Mouse (Mus musculus): Measurements from ENCODE around the gene Sh3bp5l. TPM values are rescaled to one million over a fixed set of nuclear protein-coding genes. Genes with fewer than 3 reads are reported as not detected.
A peak's percentile ranks its signal among the peaks of the same experiment; 100 is the strongest.

Sh3bp5l gene
- total RNA-seq (2012; rRNA removed), result 27.3 and 31.7 TPM in 2 replicates
- polyA plus RNA-seq (2012; ENCODE audit: insufficient read depth in 1 of 2, insufficient read length in 2 of 2, low read depth in 1 of 2, low replicate concordance in 2 of 2, missing spikeins in 1 of 2), result 10 to 100 TPM in 1 of 2 experiments, not detected in 1; 32.8 TPM

GRCm38 (mm10) chr11:58330276-58331148 is at the start of gene Sh3bp5l, which contains the start of gene Zfp672:
Gene Sh3bp5l, plus strand, starts transcription at chr11:58330724.
Gene Zfp672, minus strand, starts transcription at chr11:58330339.
- Histone ChIP-seq H3K9ac (ENCODE audit: control insufficient read depth, low read depth, low read length, poor library complexity, severe bottlenecking) (peak within 1 kb of the TSS; percentile 90), H3K27me3 (ENCODE audit: control insufficient read depth in 1 of 2, insufficient read depth in 2 of 2, low read length in 2 of 2) (no peaks in the 10 kb centered on the region), H3K9me3 (replicated peaks; ENCODE audit: insufficient read depth, low read length) (no peaks in the 10 kb centered on the region), H3K36me3 (ENCODE audit: control insufficient read depth in 1 of 2, insufficient read depth in 2 of 2, low read length in 2 of 2) (peaks cover 6 to 23% of the 10 kb centered on the region in 2 experiments), H3K79me2 (ENCODE audit: control insufficient read depth, insufficient read depth, low read length, poor library complexity) (peaks cover 36% of the 10 kb centered on the region), H3K27ac (ENCODE audit: control insufficient read depth, low read depth, low read length) (peak within 1 kb of the TSS; percentile 96), H3K4me1 (ENCODE audit: control insufficient read depth in 1 of 2, insufficient read depth in 2 of 2, low read length in 2 of 2) (peaks cover 3 to 21% of the 10 kb centered on the region in 2 experiments; a peak in 3 of 4 replicates), H3K4me3 (ENCODE audit: control insufficient read depth in 1 of 2, insufficient read depth in 1 of 2, low read depth in 2 of 2, low read length in 2 of 2) (peak within 1 kb of the TSS; percentile 84 to 92)
- DNase-seq (ENCODE audit: low read depth, low spot score), result peak; percentile 99
- TF ChIP-seq JUND (IDR thresholded peaks at IDR 0.05; ENCODE audit: low read depth, low read length) (no peak), MAX (IDR thresholded peaks at IDR 0.05; ENCODE audit: low read length) (peak; percentile 36; the same call in 1 of the 2 replicates), MAZ (IDR thresholded peaks at IDR 0.05; ENCODE audit: low read depth, low read length) (peak; percentile 81; the same call in 1 of the 2 replicates), NRF1 (IDR thresholded peaks at IDR 0.05; ENCODE audit: insufficient read depth, low read depth, low read length, poor library complexity, severe bottlenecking) (peak; percentile 62), ZC3H11A (IDR thresholded peaks at IDR 0.05; ENCODE audit: low read depth, low read length) (no peak), MYB (IDR thresholded peaks at IDR 0.05; ENCODE audit: low read depth, low read length) (no peak), POLR2A (IDR thresholded peaks at IDR 0.05; ENCODE audit: control insufficient read depth in 1 of 2, insufficient read depth in 1 of 2, low read depth in 1 of 2, low read length in 2 of 2, poor library complexity in 1 of 2) (peak; percentile 48 to 74; a peak in 3 of 4 replicates), ZNF384 (IDR thresholded peaks at IDR 0.05; ENCODE audit: low read depth, low read length) (peak; percentile 98), POLR2AphosphoS5 (IDR thresholded peaks at IDR 0.05; ENCODE audit: borderline replicate concordance, low read depth, low read length) (no peak), ETS1 (IDR thresholded peaks at IDR 0.05; ENCODE audit: low read depth, low read length) (no peak; the same call in 1 of the 2 replicates), RAD21 (IDR thresholded peaks at IDR 0.05; ENCODE audit: low read depth, low read length) (no peak), TBP (IDR thresholded peaks at IDR 0.05; ENCODE audit: low read depth, low read length) (peak; percentile 73), KAT2A (conservative IDR thresholded peaks at IDR 0.05; ENCODE audit: low read depth, low read length) (peak; percentile 78), ZMIZ1 (IDR thresholded peaks at IDR 0.05; ENCODE audit: low read depth, low read length) (peak; percentile 43; the same call in 1 of the 2 replicates), GATA1 (IDR thresholded peaks at IDR 0.05; ENCODE audit: low read depth, low read length) (no peak), POLR2AphosphoS2 (IDR thresholded peaks at IDR 0.05; ENCODE audit: low read length) (no peak; the same call in none of the 2 replicates), EP300 (IDR thresholded peaks at IDR 0.05; ENCODE audit: low read depth in 1 of 2, low read length in 2 of 2) (0 out of 4 replicates have a peak, but pooled peaks of 1 of the 2 experiments have one; percentile 14), UBTF (IDR thresholded peaks at IDR 0.05; ENCODE audit: borderline replicate concordance, insufficient read depth, low read depth, low read length) (no peak), USF1 (IDR thresholded peaks at IDR 0.05; ENCODE audit: low read depth, low read length) (no peak), TCF12 (IDR thresholded peaks at IDR 0.05; ENCODE audit: low read depth, low read length) (no peak), NELFE (IDR thresholded peaks at IDR 0.05; ENCODE audit: low read depth, low read length) (peak; percentile 64), E2F4 (IDR thresholded peaks at IDR 0.05; ENCODE audit: borderline replicate concordance, low read depth, low read length) (0 out of 2 replicates have a peak, but pooled peaks have one; percentile 69), CTCF (IDR thresholded peaks at IDR 0.05 in 2 of 3, conservative IDR thresholded peaks at IDR 0.05 in 1 of 3; ENCODE audit: control insufficient read depth in 1 of 3, insufficient read depth in 1 of 3, low read depth in 2 of 3, low read length in 3 of 3, poor library complexity in 1 of 3, severe bottlenecking in 1 of 3) (no peak), MAFK (IDR thresholded peaks at IDR 0.05; ENCODE audit: borderline replicate concordance, low read depth, low read length) (no peak), ELF1 (IDR thresholded peaks at IDR 0.05; ENCODE audit: low read depth, low read length) (peak; percentile 48; the same call in 1 of the 2 replicates), MXI1 (IDR thresholded peaks at IDR 0.05; ENCODE audit: low read depth, low read length) (peak; percentile 65), CHD2 (IDR thresholded peaks at IDR 0.05; ENCODE audit: low read length) (no peak), USF2 (IDR thresholded peaks at IDR 0.05; ENCODE audit: borderline replicate concordance in 1 of 2, insufficient read depth in 1 of 2, low read depth in 1 of 2, low read length in 2 of 2) (no peak), HCFC1 (IDR thresholded peaks at IDR 0.05; ENCODE audit: low read depth, low read length) (peak; percentile 95), TAL1 (IDR thresholded peaks at IDR 0.05; ENCODE audit: low read length) (no peak), BHLHE40 (IDR thresholded peaks at IDR 0.05; ENCODE audit: borderline replicate concordance, low read depth, low read length) (no peak), SMC3 (IDR thresholded peaks at IDR 0.05; ENCODE audit: low read depth, low read length) (no peak), RCOR1 (IDR thresholded peaks at IDR 0.05; ENCODE audit: low read depth, low read length) (peak; percentile 71), CHD1 (IDR thresholded peaks at IDR 0.05; ENCODE audit: low read depth, low read length) (no peak), GABPA (IDR thresholded peaks at IDR 0.05; ENCODE audit: low read depth, low read length) (no peak)
